Mouse (Mus musculus) C2C12 (cell line): ENCODE results near the gene Kcnip1. TPM values are rescaled to one million over a fixed set of nuclear protein-coding genes. Genes with fewer than 3 reads are reported as not detected.

Source experiments
- H3K27me3 ChIP-seq: one replicate; pipeline ENCODE4 v1.6.1; 2011; ENCODE audit not compliant: control insufficient read depth, insufficient read depth, insufficient read length
- H3K36me3 ChIP-seq: one replicate; pipeline ENCODE4 v1.6.1; 2011; ENCODE audit not compliant: control insufficient read depth, insufficient read depth
- H3K4me3 ChIP-seq: one replicate; pipeline ENCODE4 v1.5.1; 2011; ENCODE audit warnings: mild to moderate bottlenecking, control low read depth; ENCODE audit not compliant: poor library complexity, insufficient read depth, severe bottlenecking
- H3K79me2 ChIP-seq: one replicate; pipeline ENCODE4 v1.6.1; 2011; ENCODE audit not compliant: control insufficient read depth, insufficient read depth
- H3K79me3 ChIP-seq: one replicate; pipeline ENCODE4 v1.6.1; 2011; ENCODE audit warnings: low read depth, control low read depth
- H3ac ChIP-seq: one replicate; pipeline ENCODE3; 2011; ENCODE audit warnings: low read depth; ENCODE audit not compliant: control insufficient read depth, insufficient read length
- CEBPB ChIP-seq: IDR thresholded peaks from one replicate; pipeline ENCODE4 v1.6.1; 2011; ENCODE audit warnings: low read depth, mild to moderate bottlenecking, control low read depth, moderate library complexity
- CTCF ChIP-seq: IDR thresholded peaks from one replicate; pipeline ENCODE4 v1.5.1; 2011; ENCODE audit not compliant: control insufficient read depth, insufficient read depth, insufficient read length
- FOSL1 ChIP-seq: IDR thresholded peaks from one replicate; pipeline ENCODE4 v1.8.0; 2011; ENCODE audit warnings: mild to moderate bottlenecking, low read length; ENCODE audit not compliant: poor library complexity, insufficient read depth, severe bottlenecking
- MAX ChIP-seq: IDR thresholded peaks from one replicate; pipeline ENCODE4 v1.6.1; 2011; ENCODE audit warnings: mild to moderate bottlenecking, control low read depth
- MYOD1 ChIP-seq: IDR thresholded peaks from one replicate; pipeline ENCODE4 v1.6.1; 2011; ENCODE audit warnings: low read depth; ENCODE audit not compliant: control insufficient read depth, insufficient read length
- MYOG ChIP-seq: IDR thresholded peaks from one replicate; pipeline ENCODE4 v1.6.1; 2011; ENCODE audit not compliant: control insufficient read depth, insufficient read length; ENCODE audit errors: extremely low read depth
- USF1 ChIP-seq: IDR thresholded peaks from one replicate; pipeline ENCODE4 v1.6.1; 2011; ENCODE audit warnings: low read depth, mild to moderate bottlenecking, control low read depth, moderate library complexity
- long read RNA-seq, 2 experiments: library from polyadenylated mRNA; unstranded; transcript quantifications; one replicate each; pipeline ENCODE4 v2.0.0; 2019 to 2020
- polyA plus RNA-seq: library from polyadenylated mRNA; unstranded; fragments of >200 nt; fragmentation: generic; extraction: Trizol; gene quantifications from one replicate; pipeline ENCODE4 v1.2.1, GENCODE M21; 2012; ENCODE audit warnings: missing spikeins

Kcnip1 gene
- not detected for polyA plus RNA-seq
- long read RNA-seq, experiment 1: 0 reads
- long read RNA-seq, experiment 2: 0 reads

DNA sequence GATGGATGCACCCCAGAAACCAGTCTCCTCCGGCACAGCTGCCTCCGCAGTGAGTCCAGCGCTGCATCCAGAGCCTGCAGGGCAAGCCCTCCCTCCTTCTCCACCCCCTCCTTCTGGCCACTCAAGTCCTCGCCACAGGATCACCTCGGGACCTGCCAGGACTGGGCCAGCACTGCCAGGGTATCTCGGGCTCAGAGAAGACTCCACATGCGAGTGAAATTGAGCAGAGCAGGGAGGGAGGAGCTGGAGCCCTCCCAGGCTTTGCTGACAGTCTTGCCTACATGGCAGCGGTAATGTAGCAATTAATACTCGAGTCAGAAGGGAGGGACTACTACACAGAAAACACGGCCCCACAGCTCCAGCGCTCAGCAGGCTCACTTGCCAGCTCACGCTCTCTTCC lies at the start of gene Kcnip1:
Kcnip1 (minus strand) TSS at position 215 of the 400 bp plus-strand sequence.
- Histone ChIP-seq H3K27me3 (no peaks in the 10 kb centered on the region), H3K79me2 (no peaks in the 10 kb centered on the region)

DNA sequence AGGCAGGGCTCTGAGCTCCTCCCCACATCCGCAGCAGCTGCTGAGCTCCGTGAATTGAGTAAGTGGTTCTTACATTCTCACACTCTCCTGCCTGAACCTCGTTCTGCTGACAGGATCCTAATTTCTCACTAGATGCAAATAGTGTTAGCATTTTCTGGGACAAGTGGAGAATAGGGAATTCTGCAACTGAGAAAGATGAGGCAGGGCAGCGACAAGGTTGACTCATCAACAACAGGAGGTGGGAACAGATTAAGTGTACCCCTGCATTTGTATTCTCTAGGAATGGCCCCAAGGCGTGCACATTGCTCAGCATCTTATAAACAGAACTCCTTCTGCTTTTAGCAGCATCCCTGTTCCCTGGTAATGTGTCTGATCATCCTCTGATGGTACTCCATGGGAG lies 47.1 kb upstream of the Kcnip1 start:
- Histone ChIP-seq H3K79me2 (no peaks in the 10 kb centered on the region), H3K36me3 (no peaks in the 10 kb centered on the region), H3K4me3 (no peak overlapping the region), H3K27me3 (no peaks in the 10 kb centered on the region), H3ac (no peak overlapping the region), H3K79me3 (no peaks in the 10 kb centered on the region)
- TF ChIP-seq MYOD1 (no peak), CEBPB (no peak), CTCF (no peak), MAX (no peak), MYOG (no peak), USF1 (no peak), FOSL1 (no peak)

More for the DNA sequence above, at the start of gene Kcnip1:
- no peak within 1 kb of the TSS for H3ac ChIP-seq
- H3K4me3 ChIP-seq: no peak within 1 kb of the TSS
- no peaks in the 10 kb centered on the region for H3K36me3 ChIP-seq
- TF ChIP-seq MYOG: no peak
- TF ChIP-seq CTCF: no peak
- TF ChIP-seq CEBPB: no peak
- TF ChIP-seq MAX: no peak
- TF ChIP-seq MYOD1: no peak
- no peak for TF ChIP-seq FOSL1
- TF ChIP-seq USF1: no peak
- no peaks in the 10 kb centered on the region for H3K79me3 ChIP-seq

DNA sequence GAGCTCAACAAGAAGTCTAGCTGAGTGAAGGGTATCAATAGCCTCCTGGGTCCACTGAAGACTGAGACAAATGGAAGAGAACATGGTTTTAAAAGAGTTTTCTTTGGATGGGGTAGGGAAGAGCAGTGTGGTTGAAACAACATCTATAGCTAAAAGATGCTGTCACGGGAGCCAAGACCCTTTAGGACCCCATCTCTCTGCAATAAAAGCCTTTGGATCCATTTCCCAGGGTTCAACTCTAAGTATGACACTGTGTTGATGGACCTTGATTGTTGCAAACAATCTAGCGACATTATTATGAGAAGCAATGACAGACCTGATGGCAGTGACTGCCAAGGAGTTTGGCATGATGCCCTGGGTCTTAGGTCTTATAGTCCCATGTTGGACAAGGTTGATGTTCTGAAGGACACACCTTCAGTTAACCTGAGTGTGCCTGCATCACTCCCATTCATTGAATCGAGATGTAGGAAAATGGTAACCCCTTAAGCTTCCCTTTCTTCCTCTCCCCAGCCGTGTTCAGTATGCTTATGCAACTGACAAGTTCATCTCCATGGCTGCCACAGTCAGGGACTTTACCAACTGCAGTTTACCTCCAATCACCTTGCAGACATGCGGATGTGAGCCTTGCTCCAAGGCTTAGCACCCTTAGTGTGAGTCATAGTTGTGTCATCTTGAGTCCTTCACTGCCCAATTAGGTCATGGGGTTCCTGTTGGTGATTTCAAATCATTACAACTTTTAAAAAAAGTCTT lies 43.1 kb upstream of the Kcnip1 start:
- Histone ChIP-seq H3K79me3 (no peaks in the 10 kb centered on the region), H3K36me3 (no peaks in the 10 kb centered on the region), H3K79me2 (no peaks in the 10 kb centered on the region), H3K4me3 (no peak overlapping the region), H3K27me3 (no peaks in the 10 kb centered on the region), H3ac (no peak overlapping the region)
- TF ChIP-seq CTCF: no peak
- no peak for TF ChIP-seq FOSL1
- TF ChIP-seq MAX: no peak
- TF ChIP-seq MYOG: no peak
- TF ChIP-seq USF1: no peak
- TF ChIP-seq CEBPB: no peak
- no peak for TF ChIP-seq MYOD1

DNA sequence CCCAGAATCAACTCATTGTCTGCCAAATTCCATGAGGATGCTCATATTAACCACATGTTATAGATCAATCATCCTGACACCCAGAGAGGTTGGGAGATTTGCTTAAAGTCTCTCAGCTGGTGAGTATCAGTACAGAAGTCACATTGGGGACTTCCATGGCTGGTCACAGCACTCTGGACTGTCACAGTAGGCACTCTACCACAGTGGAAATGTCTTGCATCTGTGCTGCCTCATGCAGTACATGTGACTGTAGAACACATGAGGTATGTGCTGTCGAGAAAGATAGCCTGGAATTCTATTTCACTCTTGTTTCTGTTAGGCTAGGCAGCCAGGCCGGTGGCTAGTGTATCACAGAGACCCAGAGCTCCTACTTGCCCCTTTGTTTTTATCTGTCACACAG lies 41.8 kb upstream of the Kcnip1 start:
- no peaks in the 10 kb centered on the region for H3K79me2 ChIP-seq
- no peak for TF ChIP-seq FOSL1
- TF ChIP-seq MAX: no peak
- TF ChIP-seq MYOG: no peak
- no peak for TF ChIP-seq USF1
- no peak for TF ChIP-seq MYOD1
- TF ChIP-seq CEBPB: no peak
- TF ChIP-seq CTCF: no peak
- H3K4me3 ChIP-seq: no peak overlapping the region
- no peaks in the 10 kb centered on the region for H3K79me3 ChIP-seq
- H3K36me3 ChIP-seq: no peaks in the 10 kb centered on the region
- no peaks in the 10 kb centered on the region for H3K27me3 ChIP-seq
- no peak overlapping the region for H3ac ChIP-seq

DNA sequence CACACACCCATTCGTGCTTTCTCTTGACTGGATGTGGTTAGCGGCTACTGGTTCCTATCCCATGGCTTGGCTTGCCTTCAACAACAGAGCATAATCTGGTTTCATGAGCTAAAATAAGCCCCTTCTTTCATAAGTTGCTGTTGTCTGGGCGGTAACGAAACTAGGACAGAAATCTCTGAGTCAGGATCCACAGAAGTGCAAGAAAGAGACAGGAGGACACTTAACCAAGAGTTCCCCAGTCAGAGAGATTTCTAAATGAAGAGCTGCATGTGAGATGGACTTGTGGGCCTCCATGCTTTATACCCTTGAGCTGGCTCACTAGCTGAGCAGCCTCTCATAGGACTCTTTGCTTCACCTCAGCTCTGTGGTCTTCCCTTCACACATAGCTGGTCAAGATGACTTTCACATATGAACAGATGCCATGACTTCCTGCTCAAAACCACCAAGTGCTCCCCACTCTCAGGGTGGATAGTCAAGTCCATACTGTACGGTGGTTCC lies 41.1 kb upstream of the Kcnip1 start:
- Histone ChIP-seq H3ac (no peak overlapping the region), H3K27me3 (no peaks in the 10 kb centered on the region), H3K4me3 (no peak overlapping the region), H3K79me2 (no peaks in the 10 kb centered on the region), H3K79me3 (no peaks in the 10 kb centered on the region), H3K36me3 (no peaks in the 10 kb centered on the region)
- TF ChIP-seq FOSL1 (no peak), CTCF (no peak), MAX (no peak), MYOG (no peak), MYOD1 (no peak), USF1 (no peak), CEBPB (no peak)
